Mouse (Mus musculus) forelimb bud, embryonic 11.5 days (tissue): ENCODE data around the gene Grtp1.

ENCODE experiments used
- DNase-seq: peaks from one replicate; pipeline ENCODE4 v3.0.0-alpha.2; 2012; ENCODE audit warnings: low read depth, low spot score

The Grtp1 gene

GRCm38 (mm10) chr8:13174305-13174704, 26.1 kb downstream of the Grtp1 start:
- DNase-seq: no peak

DNA sequence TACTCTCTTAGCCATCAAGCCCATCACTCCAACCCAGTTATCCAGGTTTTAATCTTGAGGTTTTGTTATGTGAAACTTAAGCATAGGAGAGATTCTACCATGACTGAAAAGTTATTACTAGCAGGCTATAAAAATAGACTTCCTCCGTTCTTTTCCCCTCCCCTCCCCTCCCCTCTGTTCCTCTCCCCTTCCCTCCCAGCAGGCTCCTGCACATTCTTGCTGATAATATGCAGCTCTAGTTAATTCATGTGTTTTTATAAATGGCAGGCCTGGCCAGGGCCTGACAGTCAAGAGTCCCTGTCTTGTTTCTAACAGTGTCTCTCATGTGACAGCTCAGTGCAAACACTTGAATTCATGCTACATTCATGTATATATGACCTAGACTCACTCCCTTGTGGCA, 29.9 kb downstream of the Grtp1 start:
- DNase-seq: no peak

GRCm38 (mm10) chr8:13164361-13164760, 36.1 kb downstream of the Grtp1 start:
- DNase-seq: no peak

DNA sequence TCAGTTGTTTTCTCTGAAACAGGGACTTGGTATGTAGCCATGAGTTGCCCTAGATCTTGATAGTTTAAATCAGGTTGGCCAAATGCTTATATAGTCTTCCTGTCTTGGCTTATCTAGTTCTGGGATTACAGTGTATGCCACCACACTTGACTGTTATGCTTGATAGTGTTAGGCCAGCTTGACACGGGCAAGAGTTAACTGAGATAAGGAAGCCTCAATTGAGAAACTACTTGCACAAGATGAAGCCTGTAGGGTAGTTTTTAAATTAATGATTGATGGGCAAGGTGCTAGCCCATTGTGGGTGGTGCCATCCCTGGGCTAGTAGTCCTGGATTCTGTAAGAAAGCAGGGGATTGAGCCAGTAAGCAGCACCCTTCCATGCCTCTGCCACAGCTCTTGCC, 36.9 kb downstream of the Grtp1 start:
- no peak for DNase-seq

- DNase-seq: no peak
These were observed 38.3 kb downstream of the Grtp1 start for GRCm38 (mm10) chr8:13162098-13162497.

DNA sequence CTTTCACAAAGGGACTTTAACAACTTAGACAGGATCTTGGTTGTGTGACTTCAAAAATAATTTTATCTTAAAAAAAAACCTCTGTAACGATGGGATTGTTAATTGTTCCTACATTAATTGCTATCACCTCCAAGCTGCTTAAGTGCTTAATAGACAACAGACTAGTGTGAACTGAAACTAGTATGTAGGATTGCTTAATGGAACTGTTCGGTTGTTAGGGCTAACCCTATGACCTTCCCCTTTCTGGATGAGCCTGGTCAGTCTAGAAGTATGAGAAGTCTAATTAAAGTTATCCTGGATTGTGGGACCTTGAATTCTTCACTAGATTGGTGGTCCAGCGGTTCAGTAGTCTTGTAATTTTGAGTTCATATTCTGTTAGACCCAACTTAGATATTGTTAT, 39.7 kb downstream of the Grtp1 start:
- no peak for DNase-seq

DNA sequence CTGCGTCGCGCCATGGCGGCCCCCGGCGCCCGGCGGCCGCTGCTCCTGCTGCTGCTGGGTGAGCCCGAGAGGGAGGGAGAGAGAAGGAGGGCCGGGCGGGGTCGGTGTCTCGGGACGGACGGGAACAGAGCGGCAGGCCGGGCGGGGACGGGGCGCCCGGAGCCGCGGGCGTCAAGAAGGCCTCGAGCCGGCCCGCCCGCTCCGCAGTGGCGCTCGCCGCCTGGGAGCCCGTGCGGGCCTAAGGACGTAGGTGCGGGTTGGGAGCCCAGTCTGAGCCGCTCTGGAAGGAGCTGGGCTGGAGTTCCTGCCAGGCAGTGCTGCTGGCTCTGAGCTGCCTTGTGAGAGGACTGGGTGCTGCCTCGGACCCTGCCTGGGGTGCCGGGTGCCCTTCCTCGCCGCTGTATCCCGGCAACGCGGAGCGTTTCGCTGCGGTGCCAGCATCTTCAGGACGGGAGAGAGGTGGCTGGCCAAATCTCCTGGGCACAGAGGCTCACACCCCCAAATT, 41.0 kb downstream of the Grtp1 start:
- no peak for DNase-seq

- DNase-seq: peak; percentile 100
These were observed 41.6 kb downstream of the Grtp1 start, which contains the start of gene Lamp1 for GRCm38 (mm10) chr8:13158718-13159376. TSS of gene Lamp1 (plus strand) at chr8:13159161.

DNA sequence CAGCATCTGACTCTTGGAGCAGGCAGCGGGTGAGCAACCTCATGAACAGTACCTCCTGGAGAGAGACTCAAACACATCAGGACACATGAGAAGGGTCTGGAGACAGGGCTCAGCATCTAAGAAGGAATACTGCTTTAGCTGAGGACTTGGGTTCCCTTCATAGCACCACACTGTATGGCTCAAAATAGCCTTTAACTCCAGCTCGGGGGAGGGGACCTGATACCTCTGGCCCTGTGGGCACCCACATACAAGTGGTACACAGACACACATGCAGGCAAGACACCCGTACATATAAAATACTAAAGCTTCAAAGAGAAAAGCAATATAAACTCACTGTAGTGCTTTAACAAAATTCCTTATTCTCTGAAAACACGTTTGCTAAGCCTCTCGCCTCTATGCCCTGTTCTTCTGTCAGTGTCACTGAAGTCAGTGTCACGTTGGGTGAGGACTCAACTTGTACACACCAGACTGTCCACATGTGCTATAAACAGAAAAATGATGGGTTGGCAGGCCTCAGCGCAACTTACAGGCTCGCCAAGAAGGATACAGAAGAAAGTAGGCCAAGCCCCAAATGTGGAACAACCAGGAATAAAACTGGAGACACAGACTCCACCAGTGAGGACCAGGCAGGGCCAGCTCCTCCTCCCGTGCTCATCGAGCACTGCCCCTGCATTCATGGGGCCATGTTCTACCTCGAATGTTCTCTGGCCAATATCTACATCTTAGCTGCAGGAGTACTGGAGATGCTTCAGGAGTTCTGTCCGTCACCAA, 43.9 kb downstream of the Grtp1 start:
- DNase-seq: no peak

GRCm38 (mm10) chr8:13155358-13155757, 45.1 kb downstream of the Grtp1 start:
- no peak for DNase-seq

- DNase-seq: no peak
These were observed 46.3 kb downstream of the Grtp1 start for GRCm38 (mm10) chr8:13154099-13154498.

DNA sequence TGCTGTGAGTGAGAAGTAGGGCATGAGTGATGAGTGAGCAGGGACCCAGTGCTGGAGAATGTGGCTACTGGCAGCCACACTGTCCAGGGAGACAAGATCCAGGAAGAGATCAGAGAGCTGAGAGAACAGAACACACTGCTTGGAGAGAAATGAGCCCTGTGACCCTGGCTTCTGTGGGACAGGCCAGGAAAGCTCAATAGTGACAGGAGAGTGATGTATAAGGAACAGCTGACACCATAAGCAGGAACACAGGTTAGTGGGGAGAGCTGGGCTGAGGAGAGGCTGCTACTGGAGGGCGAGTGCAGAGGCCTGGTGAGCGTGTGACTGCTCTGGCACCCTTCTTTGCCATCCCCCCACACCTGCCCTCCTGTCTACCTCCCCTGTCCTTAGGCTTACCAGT, 49.5 kb downstream of the Grtp1 start:
- DNase-seq: no peak

DNA sequence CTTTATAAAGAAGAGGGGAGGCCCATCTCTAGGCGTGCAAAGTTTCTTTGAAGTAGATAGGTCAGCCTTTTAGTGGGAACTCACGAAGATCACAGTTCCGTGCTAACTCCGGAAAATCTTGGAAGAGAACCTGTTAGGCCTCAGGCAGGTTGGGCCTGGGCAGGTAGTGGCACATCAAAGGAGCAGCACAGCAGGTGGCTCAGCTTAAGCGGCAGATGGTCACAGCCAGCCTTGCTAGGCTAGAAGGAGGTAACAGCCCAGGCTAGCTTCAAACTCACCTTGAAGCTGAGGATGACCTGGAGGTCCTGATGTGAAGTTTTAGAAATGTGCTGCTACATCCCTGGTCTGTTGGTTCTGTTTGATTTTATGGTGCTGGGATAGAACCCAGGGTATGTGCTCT, 50.6 kb downstream of the Grtp1 start:
- no peak for DNase-seq

DNA sequence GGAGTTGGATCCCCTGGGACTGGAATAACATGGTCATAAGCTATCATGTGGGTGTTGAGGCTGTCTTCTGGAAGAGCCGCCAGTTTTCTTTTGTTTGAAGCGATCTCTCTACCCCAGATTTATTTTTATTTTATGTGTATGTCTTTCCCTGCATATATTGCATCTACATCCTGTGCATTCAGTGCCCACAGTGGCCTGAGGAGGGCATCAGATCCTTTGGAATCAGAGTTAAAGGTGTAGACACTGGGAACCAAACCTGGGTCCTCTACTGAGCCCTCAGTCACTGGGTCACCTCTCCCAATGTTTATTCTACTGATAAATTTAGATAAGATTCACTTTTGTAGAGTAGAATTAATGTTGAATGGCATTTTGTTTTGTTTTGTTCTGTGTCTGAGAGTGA, 51.1 kb downstream of the Grtp1 start:
- no peak for DNase-seq

DNA sequence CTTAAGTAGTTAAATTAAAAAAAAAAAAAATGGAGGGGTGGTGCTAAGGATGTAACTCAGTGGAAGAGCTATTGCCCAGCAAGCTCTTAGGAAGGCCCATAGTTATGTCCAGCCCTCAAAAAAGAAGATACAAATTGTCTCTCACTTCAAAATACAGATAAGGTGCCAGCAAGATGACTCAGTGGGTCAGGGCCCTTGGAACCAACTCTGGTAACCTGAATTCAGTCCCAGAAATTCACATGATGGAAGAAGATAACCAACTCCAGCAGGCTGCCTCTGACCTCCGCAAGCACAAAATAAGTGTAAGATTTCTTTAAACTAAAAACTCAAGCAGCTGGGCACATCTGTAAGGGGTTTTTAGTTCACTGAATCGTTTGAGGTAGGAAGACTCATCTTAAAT, 51.9 kb downstream of the Grtp1 start:
- no peak for DNase-seq

GRCm38 (mm10) chr8:13141681-13142080, 58.7 kb downstream of the Grtp1 start:
- DNase-seq: no peak

DNA sequence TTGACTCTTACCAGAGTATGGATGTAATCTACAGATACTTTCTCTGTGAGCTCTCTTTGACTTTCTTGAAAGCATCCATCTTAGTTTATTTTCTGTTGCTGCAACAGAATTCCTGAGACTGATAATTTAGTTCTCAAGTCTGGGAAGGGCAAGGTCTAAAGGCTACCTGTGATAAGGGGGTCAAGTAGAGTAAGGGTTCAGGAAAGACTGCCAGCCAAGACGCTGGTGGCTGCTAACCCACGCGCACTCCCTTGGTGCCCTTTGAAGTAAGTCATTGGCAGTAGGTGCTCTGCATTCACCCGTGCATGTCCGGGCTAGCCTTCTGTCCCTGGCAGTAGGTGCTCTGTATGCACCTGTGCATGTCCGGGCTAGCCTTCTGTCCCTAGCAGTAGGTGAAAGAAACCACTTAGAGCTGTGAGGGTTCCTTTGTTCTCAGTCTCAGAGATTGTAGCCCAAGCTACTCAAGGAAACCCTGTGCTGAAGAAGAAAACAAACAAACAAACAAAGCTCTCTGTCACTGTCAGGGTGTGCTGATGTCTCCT, 60.7 kb downstream of the Grtp1 start:
- no peak for DNase-seq

GRCm38 (mm10) chr8:13132220-13132619, 68.2 kb downstream of the Grtp1 start:
- peak; percentile 55 for DNase-seq

DNA sequence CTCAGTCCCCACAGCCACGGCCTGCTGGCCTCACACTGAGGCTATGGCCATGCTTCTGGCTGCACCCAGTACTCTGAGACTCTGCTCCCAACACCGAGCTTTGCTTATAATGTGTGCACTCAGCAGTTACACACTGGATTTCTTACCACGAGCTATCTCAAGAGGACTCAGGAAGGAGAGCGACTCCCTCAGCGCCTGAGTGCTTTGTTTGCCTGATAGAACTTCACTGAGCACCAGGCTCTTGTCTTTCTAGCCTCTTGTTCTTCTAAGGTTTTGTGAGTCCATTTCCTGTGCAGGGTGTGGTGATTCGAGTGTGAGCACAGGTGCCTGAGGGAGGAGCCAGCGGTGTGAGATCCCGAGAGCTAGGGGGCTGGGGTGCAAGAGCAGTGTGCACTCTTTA, 75.5 kb downstream of the Grtp1 start:
- DNase-seq: no peak

DNA sequence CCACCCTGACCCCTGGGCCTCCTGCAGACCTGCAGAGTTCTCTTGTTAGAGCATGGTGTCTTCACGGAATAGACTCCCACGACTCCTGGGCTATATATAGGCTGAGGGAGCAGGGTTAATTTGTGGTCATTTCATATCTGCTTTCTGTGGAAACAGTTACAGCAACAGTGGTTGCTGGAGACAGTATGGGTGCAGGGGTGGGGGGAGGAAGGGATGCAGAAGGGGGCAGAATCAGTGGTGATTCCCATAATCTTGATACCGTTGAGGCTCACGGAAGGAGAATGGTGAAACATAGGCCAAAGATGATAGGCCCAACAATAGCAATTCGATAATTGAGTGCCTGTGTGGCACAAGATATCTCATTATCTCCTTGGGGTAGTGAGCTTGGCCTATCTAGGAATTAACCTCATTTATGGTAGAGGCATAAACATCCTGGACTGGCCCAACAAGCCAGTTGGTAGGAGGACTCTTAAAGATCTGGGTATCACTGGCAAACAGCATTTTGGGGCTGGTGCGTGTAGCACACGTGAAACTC, 77.5 kb downstream of the Grtp1 start:
- DNase-seq: no peak
